Mouse (Mus musculus) lung, embryonic 14.5 days (tissue): ENCODE results near the gene Tmub2. TPM values are rescaled to one million over a fixed set of nuclear protein-coding genes. Genes with fewer than 3 reads are reported as not detected.
A peak's percentile ranks its signal among the peaks of the same experiment; 100 is the strongest.

Source experiments
- ATAC-seq: fragments of 200-750 bp; cut with Nextera tagmentation; 2 replicates; pipeline ENCODE4 v1.8.0; 2017; ENCODE audit warnings: mild to moderate bottlenecking, moderate TSS enrichment, moderate library complexity; ENCODE audit not compliant: insufficient read depth
- DNase-seq: peaks from one replicate; pipeline ENCODE4 v3.0.0-alpha.2; 2015
- H3K27ac ChIP-seq: fragments of 300-500 bp; sonication (generic); 2 replicates; pipeline ENCODE4 v1.5.1; 2014; ENCODE audit warnings: low read depth, mild to moderate bottlenecking, moderate library complexity
- H3K27me3 ChIP-seq: fragments of 300-500 bp; sonication (generic); 2 replicates; pipeline ENCODE4 v1.6.1; 2014; ENCODE audit warnings: low read length, control low read depth; ENCODE audit not compliant: insufficient read depth
- H3K36me3 ChIP-seq: fragments of 300-500 bp; sonication (generic); 2 replicates; pipeline ENCODE4 v1.6.1; 2014; ENCODE audit warnings: control low read depth; ENCODE audit not compliant: insufficient read depth
- H3K4me1 ChIP-seq: fragments of 300-500 bp; sonication (generic); 2 replicates; pipeline ENCODE4 v1.6.1; 2014; ENCODE audit warnings: antibody characterized with exemption, control low read depth; ENCODE audit not compliant: insufficient read depth
- H3K4me2 ChIP-seq: fragments of 300-500 bp; sonication (generic); 2 replicates; pipeline ENCODE4 v1.6.1; 2014; ENCODE audit warnings: mild to moderate bottlenecking
- H3K4me3 ChIP-seq: fragments of 300-500 bp; sonication (generic); 2 replicates; pipeline ENCODE4 v1.5.1; 2014; ENCODE audit warnings: low read depth, low read length
- H3K9ac ChIP-seq: fragments of 300-500 bp; sonication (generic); 2 replicates; pipeline ENCODE4 v1.6.1; 2014
- H3K9me3 ChIP-seq: fragments of 300-500 bp; sonication (generic); 2 replicates; pipeline ENCODE4 v1.6.1; 2016; ENCODE audit warnings: low read depth, low read length, control low read depth
- CTCF ChIP-seq: IDR thresholded peaks from 2 replicates; pipeline ENCODE4 v1.5.1; 2016; ENCODE audit warnings: antibody characterized with exemption, low read depth
- WGBS: fragments of 180-500 bp; shearing (Covaris S2); extraction: QIAGEN DNeasy Blood & Tissue Kit; methylation state at CpG from one replicate; pipeline ENCODE4 v1.1.7; 2014; 5-methylcytosine and 5-hydroxymethylcytosine counted together
- polyA plus RNA-seq: library from polyadenylated mRNA; unstranded; fragments of >200 nt; fragmentation: Nextera tagmentation; extraction: Ambion mirVana; gene quantifications from 2 replicates; pipeline ENCODE4 v1.2.1, GENCODE M21; 2014

Tmub2 gene
- polyA plus RNA-seq, 1 experiment from 2014 or later: 49.9 TPM

DNA sequence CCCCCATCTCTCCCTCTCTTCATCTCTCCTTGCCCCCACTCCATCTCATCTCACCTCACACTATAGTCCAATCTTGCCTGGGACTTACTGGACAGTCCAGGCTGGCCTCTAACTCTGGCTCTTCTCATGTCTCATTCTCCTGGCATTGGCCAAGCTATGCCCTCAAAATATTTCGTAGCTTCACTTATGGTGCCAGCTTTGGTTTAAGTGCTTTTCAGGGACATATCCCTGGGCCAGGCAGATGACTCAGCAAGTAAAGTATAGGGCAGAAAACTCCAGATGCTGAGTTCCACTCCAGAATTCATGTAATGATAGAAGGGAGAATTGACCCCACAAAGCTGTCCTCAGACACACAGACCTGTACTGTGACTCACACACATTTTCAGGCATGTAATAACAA, 51.5 kb downstream of the Tmub2 start:
- Histone ChIP-seq H3K9me3 (no peaks in the 10 kb centered on the region), H3K4me3 (no peak overlapping the region), H3K9ac (no peak overlapping the region), H3K36me3 (no peaks in the 10 kb centered on the region), H3K4me2 (no peak overlapping the region), H3K27ac (no peak overlapping the region), H3K27me3 (no peaks in the 10 kb centered on the region), H3K4me1 (peaks cover 6% of the 10 kb centered on the region; the same call in 1 of the 2 replicates)
- ATAC-seq: no peak
- no peak for DNase-seq
- TF ChIP-seq CTCF: no peak
- 69% methylated on average over 1 of the region's 1 CpGs for WGBS

DNA sequence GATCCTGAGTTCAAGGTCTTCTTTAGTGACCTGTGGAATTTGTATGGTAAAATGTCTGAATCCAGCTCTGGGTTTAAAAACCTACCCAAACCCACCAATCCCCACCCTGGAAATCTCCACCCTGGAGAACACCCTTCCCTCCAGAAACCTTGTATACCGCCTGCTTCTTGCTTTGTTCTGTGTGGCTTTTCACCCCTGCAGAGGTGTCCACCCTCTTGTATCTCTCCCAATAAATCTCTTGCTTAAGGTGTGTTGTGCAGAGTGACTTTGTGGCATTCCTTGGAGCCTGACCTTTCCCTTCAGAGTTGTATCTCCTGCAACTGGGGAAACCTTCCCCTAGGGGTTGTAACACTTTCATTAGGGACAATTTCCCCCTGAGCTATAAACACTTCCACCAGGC, 53.2 kb downstream of the Tmub2 start:
- Histone ChIP-seq H3K9me3 (no peaks in the 10 kb centered on the region), H3K4me1 (peaks cover 6% of the 10 kb centered on the region; the same call in 1 of the 2 replicates), H3K27me3 (no peaks in the 10 kb centered on the region), H3K4me3 (no peak overlapping the region), H3K36me3 (no peaks in the 10 kb centered on the region), H3K4me2 (no peak overlapping the region), H3K9ac (no peak overlapping the region), H3K27ac (no peak overlapping the region)
- no peak for DNase-seq
- WGBS: 72% methylated on average over 1 of the region's 1 CpGs
- no peak for TF ChIP-seq CTCF
- no peak for ATAC-seq

DNA sequence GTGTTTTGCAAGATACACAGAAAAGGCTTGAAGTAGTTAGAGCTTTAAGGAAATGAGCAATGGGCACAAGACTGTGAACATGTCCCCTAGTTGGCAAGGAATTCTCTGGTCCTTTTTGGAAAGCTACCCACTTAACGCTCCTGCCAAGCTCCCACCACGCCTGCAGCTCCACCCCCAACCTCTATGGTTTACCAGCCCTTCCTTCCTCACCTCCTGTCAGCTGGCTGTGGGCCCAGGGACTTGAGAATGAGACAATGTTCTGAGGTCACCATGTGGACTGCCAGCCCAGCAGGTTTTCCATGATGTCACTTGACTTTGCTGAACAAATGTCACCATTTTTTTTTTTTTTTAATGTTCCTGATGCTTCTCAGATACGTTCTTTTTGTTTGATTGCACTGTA, 53.8 kb downstream of the Tmub2 start:
- no peak overlapping the region for H3K4me3 ChIP-seq
- TF ChIP-seq CTCF: no peak
- whole genome bisulfite sequencing: 22% methylated on average over 3 of the region's 3 CpGs
- no peaks in the 10 kb centered on the region for H3K36me3 ChIP-seq
- H3K4me2 ChIP-seq: no peak overlapping the region
- H3K27ac ChIP-seq: no peak overlapping the region
- no peak overlapping the region for H3K9ac ChIP-seq
- H3K9me3 ChIP-seq: no peaks in the 10 kb centered on the region
- peak; percentile 86 for DNase-seq
- ATAC-seq: no peak
- peaks cover 6% of the 10 kb centered on the region; the same call in 1 of the 2 replicates for H3K4me1 ChIP-seq
- H3K27me3 ChIP-seq: no peaks in the 10 kb centered on the region

Other genes starting within 250 kb of the Tmub2 start
- 0.17 and 0.23 TPM in 2 replicates for gene Cd300lg, start 243.4 kb upstream of the Tmub2 start, polyA plus RNA-seq
- 4.9 and 6.3 TPM in 2 replicates for gene Mpp2, start 196.4 kb upstream of the Tmub2 start, polyA plus RNA-seq
- not detected in 2 replicates for gene Ppy, start 183.6 kb upstream of the Tmub2 start, polyA plus RNA-seq
- gene Pyy, start 177.1 kb upstream of the Tmub2 start, polyA plus RNA-seq: not detected in 2 replicates
- not detected in 2 replicates for gene Nags, start 139.4 kb upstream of the Tmub2 start, polyA plus RNA-seq
- 26.3 and 26.8 TPM in 2 replicates for gene Tmem101, start 128.5 kb upstream of the Tmub2 start, polyA plus RNA-seq
- gene Lsm12, start 99.6 kb upstream of the Tmub2 start, polyA plus RNA-seq: 93.2 and 109 TPM in 2 replicates
- gene G6pc3, start 95.3 kb upstream of the Tmub2 start, polyA plus RNA-seq: 31.0 and 34.5 TPM in 2 replicates
- 41.1 and 42.7 TPM in 2 replicates for gene Hdac5, start 54.8 kb upstream of the Tmub2 start, polyA plus RNA-seq
- 21.4 and 22.2 TPM in 2 replicates for gene BC030867, start 36.0 kb upstream of the Tmub2 start, polyA plus RNA-seq
- 0.08 TPM in 1 of 2 replicates, not detected in the other for gene Asb16, start 16.2 kb upstream of the Tmub2 start, polyA plus RNA-seq
- gene Atxn7l3, start 11.7 kb downstream of the Tmub2 start, polyA plus RNA-seq: 17.4 TPM in 2 replicates
- gene Ubtf, start 34.8 kb downstream of the Tmub2 start, polyA plus RNA-seq: 86.0 and 93.8 TPM in 2 replicates
- 6.0 and 6.9 TPM in 2 replicates for gene Slc4a1, start 81.3 kb downstream of the Tmub2 start, polyA plus RNA-seq
- gene Rundc3a, start 108.5 kb downstream of the Tmub2 start, polyA plus RNA-seq: 1.1 and 1.3 TPM in 2 replicates
- gene Slc25a39, start 123.0 kb downstream of the Tmub2 start, polyA plus RNA-seq: 223 and 244 TPM in 2 replicates
- gene Grn, start 145.4 kb downstream of the Tmub2 start, polyA plus RNA-seq: 113 and 116 TPM in 2 replicates
- 7.4 and 8.3 TPM in 2 replicates for gene Fam171a2, start 162.8 kb downstream of the Tmub2 start, polyA plus RNA-seq
- 10.1 and 10.7 TPM in 2 replicates for gene Itga2b, start 185.2 kb downstream of the Tmub2 start, polyA plus RNA-seq